Mouse (Mus musculus): ENCODE results near the gene 4930524B15Rik.
"Not testable (repeated sequence)": the region's sequence is repeated elsewhere in the genome, so short reads cannot be mapped to it uniquely, and the experiment has no call there.

Gene 4930524B15Rik

DNA sequence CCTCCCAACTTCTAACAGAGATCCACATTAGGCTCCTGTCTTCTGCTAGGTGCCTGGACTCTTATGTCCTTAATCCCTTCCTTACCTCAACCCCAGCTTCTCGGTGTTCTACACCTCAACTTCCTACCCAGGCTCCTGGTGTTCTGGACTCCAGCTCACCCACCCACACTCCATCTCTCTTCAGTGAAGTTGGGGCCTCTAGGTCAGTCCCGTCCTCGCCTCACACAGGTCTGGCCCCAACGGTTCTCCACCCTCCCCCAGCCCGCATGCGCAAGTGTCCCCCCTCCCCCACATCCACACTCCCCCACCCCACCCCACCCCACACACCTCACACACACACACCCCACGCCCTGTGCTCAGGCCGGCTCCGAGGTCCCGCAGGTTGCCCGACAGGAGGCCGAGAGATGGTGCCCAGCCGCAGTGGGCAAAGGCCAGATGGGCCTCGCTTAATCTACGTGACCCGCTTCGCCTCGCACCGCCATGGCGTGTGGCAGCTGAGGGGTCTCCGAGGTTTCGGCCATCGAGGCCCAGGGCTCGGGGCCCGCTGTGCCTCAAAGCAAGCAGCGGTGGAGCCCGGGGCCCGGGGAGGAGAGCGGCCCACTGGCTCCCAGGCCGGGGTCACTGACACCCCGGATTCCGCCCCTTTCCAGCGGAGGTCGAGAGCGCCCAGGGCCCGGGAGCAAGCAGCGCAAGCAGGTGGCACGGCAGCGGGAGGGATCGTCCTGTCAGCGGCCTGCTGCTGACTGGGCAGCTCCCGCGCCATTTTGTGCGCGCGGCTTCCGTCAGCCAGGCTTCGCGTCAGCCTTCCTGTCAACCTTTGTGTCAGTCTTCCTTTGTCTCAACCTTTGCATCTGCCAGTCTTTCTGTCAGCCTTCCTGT, at the start of gene 4930524B15Rik:
Gene 4930524B15Rik, plus strand, starts transcription at position 337 of the 879 bp plus-strand sequence.
- DNase-seq (ENCODE audit: low read depth, low spot score): no peak

DNA sequence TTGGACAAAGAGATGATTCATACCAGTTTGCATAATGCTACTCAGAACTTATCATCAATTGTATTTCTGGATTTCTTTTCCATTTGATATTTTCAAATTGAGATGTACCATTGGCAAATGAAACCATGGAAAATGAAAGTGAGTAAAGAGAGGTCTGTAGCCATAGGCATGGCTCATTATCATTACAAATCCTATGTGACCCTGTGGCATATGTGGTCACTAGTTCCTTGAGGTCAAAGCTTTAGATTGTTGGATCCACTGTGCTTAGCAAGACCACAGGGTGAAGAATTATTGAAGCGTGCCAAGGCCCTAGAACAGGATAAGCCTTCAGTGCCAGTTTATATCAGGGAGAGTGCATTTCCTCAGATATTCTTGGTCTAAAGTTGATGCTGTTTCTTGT, 47.6 kb upstream of the 4930524B15Rik start:
- no peak for DNase-seq (ENCODE audit: low read depth, low spot score)

DNA sequence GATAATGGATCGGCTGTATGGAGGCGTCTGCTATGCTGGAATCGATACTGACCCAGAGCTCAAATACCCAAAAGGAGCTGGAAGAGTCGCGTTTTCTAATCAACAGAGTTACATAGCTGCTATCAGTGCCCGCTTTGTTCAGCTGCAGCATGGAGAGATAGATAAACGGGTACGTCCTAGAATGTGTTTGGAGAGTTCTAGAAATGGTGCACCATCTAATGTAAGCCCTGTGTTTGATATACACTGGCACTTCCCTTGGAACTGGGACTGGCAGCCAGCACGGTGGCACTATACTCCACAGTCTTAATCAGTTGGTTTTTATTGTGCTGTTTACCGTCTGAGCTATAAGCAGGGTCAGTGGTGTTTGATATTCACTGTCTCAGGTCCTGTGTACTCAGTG, 35.3 kb upstream of the 4930524B15Rik start:
- no peak for DNase-seq (ENCODE audit: low read depth, low spot score)

DNA sequence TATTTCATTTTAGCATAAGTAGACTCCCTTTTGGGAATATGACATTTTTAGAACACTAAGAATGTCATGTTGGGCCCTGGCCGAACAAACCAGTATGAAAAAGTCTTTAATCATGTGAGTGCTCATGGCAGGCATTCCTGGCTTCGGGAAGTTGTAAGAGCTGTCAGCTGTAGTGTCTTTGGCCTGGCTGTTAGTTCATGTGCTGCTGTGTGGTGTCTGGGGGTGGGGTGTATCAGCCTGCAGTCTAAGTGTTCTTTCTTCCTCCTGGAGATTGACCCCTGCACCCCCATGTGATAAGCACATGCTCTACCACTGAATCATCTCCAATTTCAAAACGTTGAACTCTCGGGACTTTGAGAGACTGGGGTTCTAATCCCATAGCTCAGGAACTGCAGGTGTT, 29.7 kb upstream of the 4930524B15Rik start:
- no peak for DNase-seq (ENCODE audit: low read depth, low spot score)

DNA sequence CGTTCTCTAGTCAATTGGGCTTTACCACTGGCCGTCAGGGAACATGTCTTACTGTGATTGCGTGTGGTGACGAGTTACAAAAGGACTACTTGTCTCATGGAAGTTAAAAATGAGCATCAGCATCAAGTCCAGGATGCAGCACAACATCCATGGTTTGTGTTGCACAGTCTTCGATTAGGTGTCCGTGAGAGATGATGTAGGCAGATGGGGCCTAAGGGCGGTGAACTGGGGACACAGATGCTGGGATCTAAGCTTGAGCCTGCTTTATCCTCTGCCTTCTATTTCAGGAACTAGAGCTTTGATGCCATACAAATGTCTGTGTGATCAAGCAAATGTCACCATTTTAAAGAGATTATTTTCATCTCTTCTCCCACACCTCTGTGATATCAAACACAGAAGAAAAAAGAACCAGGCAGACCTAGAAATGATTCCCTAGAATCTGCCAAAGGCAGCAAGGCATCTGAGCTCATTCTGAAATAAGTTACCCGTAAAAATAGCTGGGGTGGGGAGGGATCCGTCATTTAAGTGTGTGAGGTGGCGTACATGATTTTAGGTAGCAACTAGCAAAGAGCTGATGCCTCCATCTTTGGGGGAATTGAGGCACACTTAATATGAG, 28.4 kb upstream of the 4930524B15Rik start:
- no peak for DNase-seq (ENCODE audit: low read depth, low spot score)

DNA sequence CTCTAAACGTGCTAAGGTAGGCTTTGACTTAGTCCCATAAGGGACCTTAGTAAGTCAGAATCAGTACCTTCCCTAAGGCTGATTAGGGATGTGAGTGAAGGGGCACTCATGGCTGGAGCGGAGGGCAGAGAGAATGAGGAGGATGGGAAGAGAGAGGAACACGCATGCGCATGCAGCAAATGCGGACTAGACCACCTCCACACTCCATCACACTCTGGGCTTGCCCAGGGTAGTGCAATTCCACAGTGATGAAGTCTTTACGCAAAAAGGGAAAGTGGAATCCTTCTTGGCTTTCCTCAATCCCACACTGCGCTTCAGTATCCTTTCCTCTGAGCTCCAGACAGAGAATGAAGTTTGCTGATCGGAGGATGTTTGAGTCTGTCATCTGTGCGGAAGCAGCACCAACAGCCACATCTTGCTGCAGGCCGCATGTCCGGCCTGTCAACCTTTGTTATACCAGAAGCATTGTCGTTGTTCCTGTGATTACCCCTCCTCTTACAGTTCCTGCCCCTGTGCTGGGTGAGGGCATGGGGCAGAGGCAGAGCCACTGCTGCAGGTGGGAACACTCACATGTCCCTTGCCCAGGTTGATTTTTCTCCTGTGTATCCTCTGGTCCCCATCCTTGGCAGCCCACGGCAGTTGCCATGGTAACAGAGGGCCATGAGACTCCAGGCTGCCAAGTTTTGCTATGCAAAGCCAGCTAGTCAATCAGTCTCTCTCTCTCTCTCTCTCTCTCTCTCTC, 24.3 kb upstream of the 4930524B15Rik start:
- no peak for DNase-seq (ENCODE audit: low read depth, low spot score)

DNA sequence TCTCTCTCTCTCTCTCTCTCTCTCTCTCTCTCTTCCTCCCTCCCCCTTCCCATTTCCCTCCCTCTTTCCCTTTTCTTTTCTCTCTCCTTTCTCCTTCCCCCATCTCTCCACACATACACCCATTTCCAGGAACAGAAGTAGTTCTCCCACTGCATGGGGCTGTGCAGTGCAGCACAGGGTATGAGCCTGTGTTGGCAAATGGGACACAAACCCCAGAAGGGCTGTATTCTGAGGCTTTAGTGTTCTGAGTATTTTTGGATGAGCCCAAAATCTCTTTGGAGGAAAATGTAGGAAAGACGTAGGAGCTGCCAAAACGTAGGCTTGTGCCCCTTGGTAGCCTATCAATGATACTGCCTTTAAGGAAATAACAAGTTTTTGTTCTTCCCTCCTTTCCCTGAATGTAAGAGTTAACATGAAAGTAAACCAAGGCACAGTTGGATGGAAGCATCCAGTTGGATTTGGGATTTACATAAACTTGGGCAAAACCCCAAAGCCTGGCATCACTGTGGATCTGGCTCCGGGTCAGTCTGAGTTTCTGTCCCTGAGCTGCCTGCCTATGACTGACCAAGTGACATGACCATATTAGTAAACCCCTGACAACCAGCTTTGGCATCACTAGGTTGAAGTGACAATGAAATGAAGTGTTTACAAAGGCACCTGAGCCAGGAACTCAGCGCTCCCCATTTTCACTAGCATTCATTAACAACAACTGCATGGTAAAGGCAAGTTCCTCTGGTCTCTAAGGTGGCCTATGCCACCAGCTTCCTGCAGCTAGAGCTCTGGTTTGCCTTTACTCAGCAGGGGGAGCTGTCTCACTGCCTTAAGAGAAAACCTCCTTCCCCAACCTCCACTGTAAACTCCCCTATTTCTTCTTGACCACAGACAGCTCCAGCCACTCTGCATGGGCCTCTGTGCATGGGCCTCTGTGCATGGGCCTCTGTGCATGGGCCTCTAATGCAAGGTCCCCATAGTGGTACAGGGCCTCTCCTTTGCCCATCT, 23.5 kb upstream of the 4930524B15Rik start:
- no peak for DNase-seq (ENCODE audit: low read depth, low spot score)

DNA sequence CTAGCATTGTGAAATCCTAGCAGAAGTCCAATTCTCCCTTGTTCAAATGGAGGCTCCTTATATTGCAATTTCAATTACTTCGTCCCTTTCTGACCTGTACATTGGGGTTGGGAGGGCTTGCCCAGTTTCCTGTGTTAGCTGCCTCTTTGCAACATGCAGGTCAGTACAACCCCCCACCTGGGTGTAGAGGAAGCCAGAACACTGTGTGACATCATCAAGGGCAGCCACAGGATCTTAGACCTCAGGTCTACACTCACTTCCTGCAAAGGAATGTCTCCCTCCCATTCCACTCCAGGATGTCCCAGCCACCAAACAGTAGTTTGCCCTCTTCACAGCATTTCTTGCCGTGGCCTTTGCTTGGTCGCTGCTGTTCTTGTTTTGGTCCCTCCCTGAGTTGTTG, 19.9 kb upstream of the 4930524B15Rik start:
- no peak for DNase-seq (ENCODE audit: low read depth, low spot score)

DNA sequence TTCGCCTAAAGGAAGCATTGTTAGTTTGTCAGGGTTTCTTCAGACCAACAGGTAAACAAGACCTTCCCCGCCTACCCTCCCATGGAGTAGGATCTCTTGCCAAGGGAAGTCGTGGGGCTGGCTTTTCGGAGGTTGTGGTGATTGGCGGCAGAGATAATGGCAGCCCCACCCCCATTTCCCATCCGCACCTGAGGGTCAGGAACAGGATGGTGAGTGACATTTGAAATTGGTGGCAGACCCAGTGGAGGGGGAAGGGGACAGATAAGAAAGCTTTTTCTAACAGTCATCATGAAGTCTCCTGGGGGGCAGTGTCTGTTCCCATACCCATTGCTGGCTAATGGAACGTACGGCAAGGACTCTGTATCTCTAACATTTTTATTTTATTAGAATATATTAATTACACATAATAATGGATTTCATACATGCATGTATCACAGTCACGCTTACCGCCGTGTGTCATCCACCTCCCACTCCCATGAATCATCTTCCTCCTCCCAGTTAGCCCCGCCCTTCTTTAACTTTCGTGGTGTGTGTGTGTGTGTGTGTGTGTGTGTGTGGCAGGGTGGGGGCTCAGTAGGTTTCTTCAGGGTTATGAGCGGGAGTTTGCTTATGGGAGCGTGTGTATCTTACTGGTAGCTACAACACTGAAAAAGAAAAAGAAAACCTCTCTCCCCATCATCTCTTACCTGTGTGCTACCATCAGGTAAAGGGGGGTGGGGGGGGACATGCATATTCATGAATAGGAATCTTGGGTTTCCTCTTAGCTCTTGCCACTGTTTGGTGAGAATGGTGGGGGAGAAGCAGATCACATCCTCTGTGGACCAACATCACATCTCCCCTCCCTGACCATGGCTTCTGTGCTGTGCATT, 16.7 kb upstream of the 4930524B15Rik start:
- DNase-seq (ENCODE audit: low read depth, low spot score): no peak

DNA sequence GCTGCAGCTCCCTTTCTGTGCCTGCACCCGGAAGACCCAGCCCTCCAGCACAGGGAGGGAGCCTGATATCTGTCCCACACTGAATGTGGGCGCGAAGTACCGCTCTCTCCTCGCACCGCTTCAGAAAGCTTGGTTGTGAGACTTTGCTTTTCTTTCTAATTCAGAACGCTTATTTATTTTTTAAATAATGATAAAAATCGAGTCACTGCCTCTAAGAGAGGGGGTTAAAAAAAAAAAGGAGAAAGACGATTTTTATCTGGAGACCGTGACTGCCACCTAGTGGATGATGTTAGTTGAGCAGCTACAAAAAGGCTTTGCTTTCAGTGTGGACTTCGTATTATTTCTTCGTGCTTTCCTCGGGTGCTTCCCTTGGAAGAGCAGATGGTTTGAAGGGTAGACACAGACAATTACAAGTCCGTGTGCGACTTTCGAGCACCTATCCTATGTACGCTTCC, 16.0 kb upstream of the 4930524B15Rik start:
- DNase-seq (ENCODE audit: low read depth, low spot score): peak; percentile 84

DNA sequence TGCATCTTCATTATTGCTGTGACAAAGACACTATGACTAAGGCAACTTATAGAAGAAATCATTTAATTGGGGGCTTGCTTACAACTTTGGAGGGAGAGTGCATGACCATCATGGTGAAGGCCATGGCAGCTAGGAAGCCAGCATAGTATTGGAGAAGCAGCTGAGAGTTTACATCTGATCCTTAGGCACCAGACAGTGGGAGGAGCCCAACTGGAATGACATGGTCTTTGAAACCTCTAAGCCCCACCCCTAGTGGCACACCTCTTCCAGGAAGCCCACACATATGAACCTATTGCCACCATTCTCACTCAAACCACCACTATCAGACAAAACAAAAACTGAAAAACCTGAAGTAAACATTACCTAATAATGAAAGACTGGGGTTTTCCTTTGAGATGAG, 5.3 kb upstream of the 4930524B15Rik start:
- DNase-seq (ENCODE audit: low read depth, low spot score): no peak

DNA sequence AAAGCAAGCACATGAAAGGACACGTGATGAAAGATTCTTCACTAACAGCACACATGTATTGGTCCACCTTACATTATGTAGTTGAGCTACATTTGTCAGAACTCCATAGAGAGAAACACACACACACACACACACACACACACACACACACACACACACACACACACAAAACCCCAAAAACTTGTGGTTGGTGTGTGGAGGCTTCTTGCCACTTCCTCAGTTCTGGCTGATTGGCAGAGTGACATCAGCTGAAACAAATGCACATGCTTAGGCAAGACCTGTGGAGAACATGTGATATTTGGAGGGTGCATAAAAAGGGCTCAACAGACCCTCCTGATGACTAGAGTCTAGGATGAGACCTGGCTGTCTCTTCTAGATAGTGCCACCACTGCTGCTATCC, 1.4 kb upstream of the 4930524B15Rik start:
- DNase-seq (ENCODE audit: low read depth, low spot score): no peak

DNA sequence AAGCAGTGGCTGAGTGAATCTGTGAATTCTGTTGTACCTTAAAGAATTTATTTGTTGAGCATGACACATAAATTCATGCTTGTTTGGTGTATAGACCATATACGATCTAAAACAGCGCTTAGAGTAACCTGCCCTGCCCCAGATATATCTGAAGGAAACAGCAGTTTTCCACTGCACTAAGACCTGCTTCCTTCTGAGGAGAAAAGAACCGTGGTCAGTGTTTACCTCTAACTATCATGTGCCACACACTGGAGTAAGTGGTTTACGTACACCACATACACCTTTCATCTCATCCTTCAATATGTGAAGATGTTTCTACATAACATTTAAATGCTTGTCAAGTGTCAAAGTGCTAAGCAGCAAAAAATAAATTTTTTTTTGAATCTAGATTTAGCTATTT, 8.7 kb downstream of the 4930524B15Rik start:
- DNase-seq (ENCODE audit: low read depth, low spot score): no peak

DNA sequence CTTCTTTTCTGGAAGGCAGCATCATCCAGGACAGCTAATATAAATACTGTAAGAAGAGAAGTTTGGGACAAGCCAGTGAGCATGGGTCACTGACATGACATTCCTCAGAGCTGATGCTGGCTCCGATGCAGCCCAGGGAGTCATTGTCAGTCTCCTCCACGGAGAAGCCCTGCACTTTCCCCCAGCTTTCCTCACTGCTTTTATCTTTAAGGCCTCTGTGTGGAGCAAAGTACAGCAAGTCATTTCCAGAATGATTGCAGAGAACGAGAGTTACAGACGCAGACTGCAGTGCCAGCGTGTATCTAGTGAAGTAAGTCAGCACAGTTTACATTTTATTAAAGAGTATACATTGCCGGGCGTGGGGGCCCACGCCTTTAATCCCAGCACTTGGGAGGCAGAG, 9.4 kb downstream of the 4930524B15Rik start:
- no peak for DNase-seq (ENCODE audit: low read depth, low spot score)

DNA sequence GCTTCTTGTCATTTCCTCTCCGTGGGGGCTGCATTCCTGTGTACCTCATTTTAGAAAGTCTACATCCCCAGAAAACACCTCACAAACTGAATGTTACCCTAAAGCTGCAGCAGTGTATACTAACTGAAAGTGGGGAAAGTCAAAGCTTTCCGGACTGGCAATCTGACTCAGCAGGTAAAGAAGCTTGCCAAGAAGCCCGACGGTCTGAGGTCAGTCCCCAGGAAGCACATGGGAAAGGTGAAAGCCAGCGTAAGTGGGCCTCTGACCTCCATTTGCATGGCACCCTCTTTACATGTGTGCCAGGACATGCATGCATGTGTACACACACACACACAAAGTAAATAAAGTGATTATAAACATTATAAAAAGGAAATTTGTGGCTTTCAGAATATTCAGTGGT, 10.3 kb downstream of the 4930524B15Rik start:
- no peak for DNase-seq (ENCODE audit: low read depth, low spot score)

DNA sequence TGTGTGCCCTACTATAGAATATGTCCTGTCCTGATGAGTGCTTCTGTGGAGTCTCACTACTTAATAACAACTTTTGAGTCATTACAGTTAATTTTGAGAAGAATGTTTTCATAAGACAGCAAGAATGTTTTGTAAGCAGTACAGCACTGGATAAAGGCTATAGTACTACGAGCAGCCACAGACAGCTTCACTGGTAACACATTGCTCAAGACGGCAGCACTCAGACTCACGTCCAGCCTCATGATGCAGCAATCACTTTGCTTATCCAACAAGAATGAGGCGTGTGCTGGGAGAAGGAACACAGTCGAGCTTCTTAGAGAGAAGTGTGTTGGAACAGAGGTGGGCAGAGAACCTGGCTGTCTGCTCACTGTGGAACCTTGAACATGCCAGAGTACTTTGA, 10.7 kb downstream of the 4930524B15Rik start:
- DNase-seq (ENCODE audit: low read depth, low spot score): no peak

DNA sequence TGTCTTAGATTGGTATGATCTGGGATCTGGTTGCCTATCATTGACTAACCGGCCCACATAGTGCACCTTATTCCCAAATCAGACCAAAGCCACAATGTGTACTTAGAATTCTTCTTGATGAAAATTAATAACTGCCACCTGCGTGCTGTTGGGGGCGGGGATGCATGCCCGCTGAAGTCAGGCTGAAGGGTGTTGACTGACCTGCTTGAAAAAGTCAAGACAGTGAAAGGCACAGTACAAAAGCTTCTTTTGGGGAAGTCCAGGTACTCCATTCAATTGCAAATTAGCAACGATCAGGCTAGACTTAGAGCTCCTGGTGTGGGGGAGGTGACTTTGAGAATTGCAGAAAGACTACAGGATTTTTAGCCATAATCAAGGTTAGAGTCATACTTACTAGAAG, 14.7 kb downstream of the 4930524B15Rik start:
- DNase-seq (ENCODE audit: low read depth, low spot score): not testable (repeated sequence)

DNA sequence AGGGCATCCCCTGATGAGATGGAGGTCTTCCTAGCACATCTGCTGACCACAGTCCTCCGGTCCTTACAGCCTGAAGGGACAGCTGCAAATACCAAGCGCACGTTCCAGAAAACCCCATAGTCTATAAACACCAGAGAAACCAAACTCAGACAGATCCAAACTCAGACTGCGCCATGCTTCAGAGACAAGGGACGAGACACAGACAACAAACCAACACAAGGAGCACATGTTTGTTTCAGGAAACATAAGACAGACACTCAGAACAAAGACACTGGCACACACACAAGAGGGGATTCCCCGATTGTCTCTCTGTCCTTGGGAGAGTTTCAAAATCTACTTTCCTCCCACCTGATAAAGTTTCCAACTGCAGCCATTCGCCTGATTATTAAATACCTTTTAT, 16.4 kb downstream of the 4930524B15Rik start:
- no peak for DNase-seq (ENCODE audit: low read depth, low spot score)

DNA sequence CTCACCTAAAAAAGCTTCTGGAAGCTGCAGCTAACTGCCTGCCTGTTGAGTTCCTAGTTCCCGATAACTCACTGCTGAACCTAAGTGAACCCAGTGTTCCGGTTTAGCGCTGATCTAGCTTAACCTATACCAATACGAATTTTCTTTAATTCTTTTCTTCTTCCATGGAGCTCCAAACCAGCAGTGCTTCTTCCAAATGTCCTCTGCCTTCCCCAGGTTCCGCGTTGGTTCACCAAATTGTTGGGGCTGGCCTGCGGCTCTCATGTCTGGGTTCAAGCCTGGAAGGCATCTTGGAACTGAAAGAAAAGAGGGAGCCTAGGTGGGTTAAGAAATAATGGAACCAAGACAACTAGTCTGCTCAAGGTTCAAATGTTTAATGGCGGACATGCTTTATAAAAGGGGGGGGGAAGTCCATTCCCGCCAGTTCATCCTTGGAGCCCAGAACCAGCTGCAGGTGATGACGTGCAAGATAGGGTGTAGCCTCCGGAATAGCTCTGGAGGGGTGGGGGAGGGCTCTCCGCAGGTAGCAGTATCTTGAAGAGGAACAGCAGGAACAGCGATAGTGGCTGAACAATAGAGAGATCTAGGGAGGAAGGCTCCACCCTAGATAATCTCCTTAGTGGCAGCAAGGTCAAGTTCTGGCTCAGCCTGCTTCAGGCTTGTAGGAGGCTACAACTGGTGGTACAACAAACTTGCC, 17.0 kb downstream of the 4930524B15Rik start:
- not testable (repeated sequence) for DNase-seq (ENCODE audit: low read depth, low spot score)

DNA sequence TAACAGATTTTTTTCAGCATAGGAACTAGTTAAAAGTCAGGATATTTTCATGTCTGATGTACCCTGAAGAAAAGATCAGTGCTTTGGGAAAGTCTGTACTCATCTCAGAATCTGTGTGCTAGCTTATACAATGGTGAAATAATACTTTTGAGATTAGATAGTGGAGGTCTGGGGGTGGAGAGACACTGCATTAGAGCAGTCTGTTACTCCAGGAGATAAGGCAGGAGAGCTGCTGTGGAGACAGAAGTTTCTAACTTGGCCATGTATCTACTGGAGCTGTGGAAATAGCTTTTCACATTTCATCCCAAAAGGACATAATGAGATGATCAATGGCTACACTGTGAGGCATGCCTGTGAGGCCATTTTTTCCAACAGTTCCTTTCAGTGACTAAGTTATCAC, 17.9 kb downstream of the 4930524B15Rik start:
- DNase-seq (ENCODE audit: low read depth, low spot score): no peak
